Mouse (Mus musculus) myocyte (in vitro differentiated cells): Measurements from ENCODE around the gene Plekhd1.

Experiments used
- CEBPB ChIP-seq: IDR thresholded peaks from 2 replicates; pipeline ENCODE4 v1.6.1; 2011; ENCODE audit warnings: mild to moderate bottlenecking, moderate library complexity; ENCODE audit not compliant: poor library complexity, insufficient read depth, severe bottlenecking
- MAX ChIP-seq: IDR thresholded peaks from one replicate; pipeline ENCODE4 v1.6.1; 2011; ENCODE audit warnings: low read depth, mild to moderate bottlenecking, control low read depth
- MYOG ChIP-seq, 3 experiments: IDR thresholded peaks; one replicate each; pipeline ENCODE4 v1.6.1; 2011; ENCODE audit warnings: control low read depth in 2 of 3, low read depth in 2 of 3, mild to moderate bottlenecking in 2 of 3; ENCODE audit not compliant: insufficient read length in 2 of 3, control insufficient read depth in 1 of 3, insufficient read depth in 1 of 3
- POLR2A ChIP-seq: IDR thresholded peaks from one replicate; pipeline ENCODE4 v1.6.1; 2011; ENCODE audit warnings: low read depth, mild to moderate bottlenecking, control low read depth, moderate library complexity; ENCODE audit not compliant: insufficient read length
- POLR2AphosphoS2 ChIP-seq: IDR thresholded peaks from one replicate; pipeline ENCODE4 v1.6.1; 2011; ENCODE audit warnings: low read depth, control low read depth; ENCODE audit not compliant: insufficient read length
- TCF12 ChIP-seq: IDR thresholded peaks from one replicate; pipeline ENCODE4 v1.6.1; 2011; ENCODE audit warnings: mild to moderate bottlenecking, control low read depth; ENCODE audit not compliant: poor library complexity, insufficient read depth, severe bottlenecking

DNA sequence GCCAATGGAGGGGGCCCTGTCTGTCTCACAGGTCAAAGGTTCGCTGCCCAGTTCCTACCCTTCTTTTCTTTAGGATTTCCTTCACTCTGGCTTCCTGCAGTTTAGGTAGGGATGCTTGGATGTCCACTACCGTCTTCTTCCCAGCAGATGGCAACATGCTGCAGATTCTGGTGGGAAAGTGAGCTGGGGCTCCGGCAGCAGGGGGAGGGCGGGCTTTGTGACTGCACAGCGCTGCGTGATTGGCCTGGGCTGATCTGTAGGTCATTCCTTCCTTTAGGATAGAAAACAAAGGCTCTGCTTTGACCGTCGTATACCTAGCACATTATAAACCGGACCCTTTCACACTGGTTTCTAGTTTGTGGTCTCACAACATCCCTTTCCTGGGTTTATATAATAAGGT lies 38.2 kb downstream of the Plekhd1 start:
- no peak for TF ChIP-seq POLR2A
- no peak for TF ChIP-seq CEBPB
- TF ChIP-seq MAX: no peak
- no peak for TF ChIP-seq TCF12
- no peak for TF ChIP-seq MYOG (IDR thresholded peaks at IDR 0.05; ENCODE audit: control insufficient read depth in 1 of 3, insufficient read depth in 1 of 3, insufficient read length in 2 of 3, low read depth in 2 of 3)
- TF ChIP-seq POLR2AphosphoS2: no peak
